Mouse (Mus musculus) midbrain, embryonic 13.5 days (tissue): ENCODE data around the gene Slc19a1. TPM values are rescaled to one million over a fixed set of nuclear protein-coding genes. Genes with fewer than 3 reads are reported as not detected.

Source experiments
- ATAC-seq: fragments of 200-750 bp; cut with Nextera tagmentation; 2 replicates; pipeline ENCODE4 v1.8.0; 2017; ENCODE audit warnings: mild to moderate bottlenecking, moderate TSS enrichment, moderate library complexity
- H3K27ac ChIP-seq: fragments of 300-500 bp; sonication (generic); 2 replicates; pipeline ENCODE4 v1.5.1; 2015; ENCODE audit warnings: inconsistent platforms, mild to moderate bottlenecking, moderate library complexity
- H3K27me3 ChIP-seq: fragments of 300-500 bp; sonication (generic); 2 replicates; pipeline ENCODE4 v1.6.1; 2015; ENCODE audit warnings: mild to moderate bottlenecking, inconsistent platforms
- H3K36me3 ChIP-seq: fragments of 300-500 bp; sonication (generic); 2 replicates; pipeline ENCODE4 v1.6.1; 2015; ENCODE audit warnings: mild to moderate bottlenecking, inconsistent platforms
- H3K4me1 ChIP-seq: fragments of 300-500 bp; sonication (generic); replicated peaks from 2 replicates; pipeline ENCODE4 v1.6.1; 2015; ENCODE audit warnings: inconsistent platforms
- H3K4me2 ChIP-seq: fragments of 300-500 bp; sonication (generic); replicated peaks from 2 replicates; pipeline ENCODE4 v1.6.1; 2015; ENCODE audit warnings: moderate library complexity, mild to moderate bottlenecking, inconsistent platforms
- H3K4me3 ChIP-seq: fragments of 300-500 bp; sonication (generic); replicated peaks from 2 replicates; pipeline ENCODE4 v1.5.1; 2015; ENCODE audit warnings: mild to moderate bottlenecking, inconsistent platforms
- H3K9ac ChIP-seq: fragments of 300-500 bp; sonication (generic); replicated peaks from 2 replicates; pipeline ENCODE4 v1.6.1; 2015; ENCODE audit warnings: mild to moderate bottlenecking, inconsistent platforms
- H3K9me3 ChIP-seq: fragments of 300-500 bp; sonication (generic); 2 replicates; pipeline ENCODE4 v1.6.1; 2016; ENCODE audit warnings: mild to moderate bottlenecking, inconsistent platforms
- WGBS: fragments of 180-500 bp; shearing (Covaris S2); methylation state at CpG from one replicate; pipeline ENCODE4 v1.1.7; 2015; 5-methylcytosine and 5-hydroxymethylcytosine counted together
- polyA plus RNA-seq: library from polyadenylated mRNA; unstranded; fragments of >200 nt; fragmentation: Nextera tagmentation; extraction: Ambion mirVana; gene quantifications from 2 replicates; pipeline ENCODE4 v1.2.1, GENCODE M21; 2015

Gene Slc19a1
- polyA plus RNA-seq, 1 experiment from 2014 or later: 35.8 TPM

DNA sequence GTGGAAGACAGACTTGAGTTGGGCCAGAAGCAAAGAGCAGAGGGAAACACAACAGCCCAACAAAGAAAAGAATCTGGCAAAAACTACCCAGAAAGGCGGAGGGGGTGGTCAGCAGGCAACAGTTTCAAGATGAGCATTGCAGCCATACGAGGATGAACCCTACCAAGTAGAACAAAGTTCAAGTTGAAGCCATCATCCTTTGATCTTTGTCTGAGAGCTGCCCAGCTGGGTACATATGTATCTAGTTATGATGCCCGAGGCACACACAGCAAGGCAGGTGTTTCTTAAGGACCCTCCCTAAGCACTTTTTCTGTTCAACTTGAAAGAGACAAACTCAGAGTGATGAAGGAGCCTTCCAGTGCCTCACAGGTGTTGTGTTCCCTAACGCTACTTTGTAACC is 67.7 kb downstream of the Slc19a1 start:
- H3K36me3 ChIP-seq: no peaks in the 10 kb centered on the region
- peaks cover 4% of the 10 kb centered on the region; the same call in 1 of the 2 replicates for H3K9me3 ChIP-seq
- no peak overlapping the region for H3K4me3 ChIP-seq
- no peak overlapping the region for H3K27ac ChIP-seq
- H3K4me2 ChIP-seq: no peak overlapping the region
- H3K9ac ChIP-seq: no peak overlapping the region
- WGBS: 85% methylated on average over 4 of the region's 4 CpGs
- peaks cover 8% of the 10 kb centered on the region for H3K4me1 ChIP-seq
- ATAC-seq: no peak
- no peaks in the 10 kb centered on the region for H3K27me3 ChIP-seq

DNA sequence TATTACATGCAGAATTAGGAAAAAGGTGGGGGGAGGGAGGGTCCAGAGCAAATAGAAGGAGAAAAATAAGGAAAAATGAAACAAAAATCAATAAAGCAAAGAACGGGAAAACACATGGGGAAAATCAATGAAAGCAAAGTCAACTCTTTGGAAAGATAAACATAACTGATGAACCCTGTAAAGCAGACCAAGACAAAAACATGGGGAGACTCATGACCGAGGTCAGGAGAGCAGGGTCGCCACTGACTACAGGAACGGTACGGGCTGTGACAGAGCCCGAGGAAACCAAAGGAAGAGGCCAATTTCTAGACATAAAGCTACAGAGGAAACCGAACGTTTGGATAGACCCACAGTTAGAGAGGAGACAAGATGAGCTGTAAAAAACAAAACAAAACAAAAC is 71.6 kb downstream of the Slc19a1 start:
- ATAC-seq: no peak
- no peaks in the 10 kb centered on the region for H3K36me3 ChIP-seq
- no peak overlapping the region for H3K4me2 ChIP-seq
- no peak overlapping the region for H3K9ac ChIP-seq
- H3K4me1 ChIP-seq: no peaks in the 10 kb centered on the region
- no peak overlapping the region for H3K4me3 ChIP-seq
- H3K27ac ChIP-seq: no peak overlapping the region
- peaks cover 4% of the 10 kb centered on the region; the same call in 1 of the 2 replicates for H3K9me3 ChIP-seq
- H3K27me3 ChIP-seq: no peaks in the 10 kb centered on the region
- 73% methylated on average over 8 of the region's 8 CpGs for WGBS

DNA sequence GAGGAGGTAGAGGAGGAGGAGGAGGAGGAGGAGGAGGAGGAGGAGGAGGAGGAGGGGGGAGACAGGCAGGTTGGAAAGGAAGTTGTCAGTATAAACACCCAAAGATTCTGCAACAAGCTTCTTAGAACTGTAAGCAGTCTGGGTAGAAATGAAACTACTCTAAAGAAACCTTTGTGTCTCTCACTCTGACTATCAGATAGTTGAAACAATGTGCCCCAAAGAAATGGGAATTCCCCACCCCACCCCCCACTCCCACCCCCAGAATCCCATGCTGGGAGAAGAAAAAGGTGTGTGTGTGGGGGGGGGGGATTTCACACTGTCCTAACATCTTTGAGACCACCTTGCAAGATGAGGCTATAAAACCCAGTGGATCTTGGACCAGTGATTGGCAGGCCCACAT is 72.3 kb downstream of the Slc19a1 start:
- H3K4me2 ChIP-seq: no peak overlapping the region
- no peak overlapping the region for H3K27ac ChIP-seq
- H3K36me3 ChIP-seq: no peaks in the 10 kb centered on the region
- no peak overlapping the region for H3K4me3 ChIP-seq
- H3K4me1 ChIP-seq: no peaks in the 10 kb centered on the region
- H3K9ac ChIP-seq: no peak overlapping the region
- no peak for ATAC-seq
- H3K9me3 ChIP-seq: peaks cover 4% of the 10 kb centered on the region; the same call in 1 of the 2 replicates
- H3K27me3 ChIP-seq: no peaks in the 10 kb centered on the region

GRCm38 (mm10) chr10:77108106-77108505 is 76.1 kb downstream of the Slc19a1 start:
- no peak overlapping the region for H3K9ac ChIP-seq
- ATAC-seq: no peak
- 0 out of 2 replicates have a peak, but pooled peaks cover 3% of the 10 kb centered on the region for H3K4me1 ChIP-seq
- H3K27ac ChIP-seq: no peak overlapping the region
- no peaks in the 10 kb centered on the region for H3K36me3 ChIP-seq
- no peak overlapping the region for H3K4me3 ChIP-seq
- H3K27me3 ChIP-seq: no peaks in the 10 kb centered on the region
- no peaks in the 10 kb centered on the region for H3K9me3 ChIP-seq
- WGBS: 87% methylated on average over 4 of the region's 4 CpGs
- no peak overlapping the region for H3K4me2 ChIP-seq

- WGBS: 95% methylated on average over 9 of the region's 9 CpGs
- Histone ChIP-seq H3K27me3 (no peaks in the 10 kb centered on the region), H3K9ac (no peak overlapping the region), H3K9me3 (no peaks in the 10 kb centered on the region), H3K27ac (no peak overlapping the region), H3K36me3 (no peaks in the 10 kb centered on the region), H3K4me3 (no peak overlapping the region), H3K4me2 (no peak overlapping the region), H3K4me1 (0 out of 2 replicates have a peak, but pooled peaks cover 3% of the 10 kb centered on the region)
- no peak for ATAC-seq
Measured at GRCm38 (mm10) chr10:77110010-77110409, 78.0 kb downstream of the Slc19a1 start.

Other genes starting within 250 kb of the Slc19a1 start
- 55.2 and 55.3 TPM in 2 replicates for gene Pcbp3, start 70.4 kb upstream of the Slc19a1 start, polyA plus RNA-seq
- 32.8 and 39.6 TPM in 2 replicates for gene Col18a1, start 134.3 kb downstream of the Slc19a1 start, polyA plus RNA-seq
- 57.0 and 57.7 TPM in 2 replicates for gene Pofut2, start 227.0 kb downstream of the Slc19a1 start, polyA plus RNA-seq